Mouse (Mus musculus) gastrocnemius, postnatal 25 days (tissue): ENCODE measurements around the gene Nfx1. TPM values are rescaled to one million over a fixed set of nuclear protein-coding genes. Genes with fewer than 3 reads are reported as not detected.
A peak's percentile ranks its signal among the peaks of the same experiment; 100 is the strongest.

Experiments used
- DNase-seq: peaks from one replicate; pipeline ENCODE4 v3.0.0; 2022
- microRNA-seq, 2 experiments: library from miRNA; unstranded; fragments of <30 nt; microRNA quantifications; one replicate each; pipeline ENCODE4 v1.2.0; 2021; ENCODE audit warnings: borderline replicate concordance in 2 of 2
- total RNA-seq, 2 experiments: library from RNA; stranded (reverse); gene quantifications; 1 replicate in 1 of 2; 2 replicates in 1 of 2; pipeline ENCODE4 v1.2.3; 2021

The Nfx1 gene
- total RNA-seq, 2 experiments from 2014 or later, result 15.7 to 17.0 TPM

DNA sequence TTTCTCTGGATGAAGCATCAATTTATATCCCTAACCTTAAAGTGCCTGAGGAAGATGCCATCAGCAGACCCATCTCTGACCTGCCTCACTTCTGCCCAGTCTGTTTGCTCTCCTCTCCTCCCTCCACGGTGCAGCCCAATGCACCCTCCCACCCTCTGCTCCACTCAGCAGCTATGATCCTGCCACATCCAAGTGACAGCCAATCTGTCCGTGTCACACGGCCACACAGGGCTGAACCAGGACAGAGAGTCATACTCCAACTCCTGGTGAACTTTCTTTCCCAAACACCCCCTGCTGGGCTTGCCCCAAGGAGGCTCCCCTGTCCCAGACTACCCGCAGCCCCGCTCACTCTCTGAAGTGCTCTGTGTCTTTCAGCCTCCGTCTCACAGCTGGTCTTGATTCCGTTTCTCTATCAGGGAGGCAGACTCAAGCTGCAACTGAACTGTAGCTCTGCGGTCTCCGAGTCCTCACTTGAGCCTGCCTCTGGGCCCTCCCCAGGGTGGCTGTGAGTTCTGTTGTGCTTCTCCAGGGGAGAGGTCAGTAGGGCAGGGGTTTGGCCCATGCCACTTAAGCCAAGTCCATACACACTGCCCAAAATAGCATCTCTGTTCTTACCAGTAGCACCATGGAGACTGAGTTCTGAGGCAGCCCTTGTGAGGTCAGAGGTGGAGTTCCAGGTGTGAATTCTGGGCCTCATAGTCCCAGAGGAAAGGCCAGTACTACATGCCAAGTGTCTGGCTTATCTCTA is 77.0 kb downstream of the Nfx1 start, which contains the start of gene Aqp7:
TSS of gene Aqp7 (minus strand) at position 616 of the 748 bp plus-strand sequence.
- DNase-seq, result peak; percentile 37

DNA sequence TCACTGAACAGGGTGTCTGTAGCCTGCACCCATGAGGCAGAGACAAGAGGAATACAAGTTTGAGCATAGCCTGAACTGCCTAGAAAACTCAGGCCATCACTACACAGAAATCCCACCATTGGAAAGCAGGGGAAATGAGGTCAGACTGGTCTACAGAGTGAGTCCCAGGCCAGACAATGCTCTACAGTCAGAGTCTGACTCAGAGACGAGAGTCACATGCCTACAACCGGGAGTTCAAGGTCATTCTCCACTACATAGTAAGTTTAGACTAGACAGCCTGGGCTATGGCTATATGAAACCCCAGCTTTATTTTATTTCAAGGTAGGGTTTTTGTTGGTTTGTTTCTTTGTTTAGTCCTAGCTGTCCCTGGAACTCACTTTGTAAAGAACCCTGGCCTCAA is 78.2 kb downstream of the Nfx1 start:
- DNase-seq, result no peak

DNA sequence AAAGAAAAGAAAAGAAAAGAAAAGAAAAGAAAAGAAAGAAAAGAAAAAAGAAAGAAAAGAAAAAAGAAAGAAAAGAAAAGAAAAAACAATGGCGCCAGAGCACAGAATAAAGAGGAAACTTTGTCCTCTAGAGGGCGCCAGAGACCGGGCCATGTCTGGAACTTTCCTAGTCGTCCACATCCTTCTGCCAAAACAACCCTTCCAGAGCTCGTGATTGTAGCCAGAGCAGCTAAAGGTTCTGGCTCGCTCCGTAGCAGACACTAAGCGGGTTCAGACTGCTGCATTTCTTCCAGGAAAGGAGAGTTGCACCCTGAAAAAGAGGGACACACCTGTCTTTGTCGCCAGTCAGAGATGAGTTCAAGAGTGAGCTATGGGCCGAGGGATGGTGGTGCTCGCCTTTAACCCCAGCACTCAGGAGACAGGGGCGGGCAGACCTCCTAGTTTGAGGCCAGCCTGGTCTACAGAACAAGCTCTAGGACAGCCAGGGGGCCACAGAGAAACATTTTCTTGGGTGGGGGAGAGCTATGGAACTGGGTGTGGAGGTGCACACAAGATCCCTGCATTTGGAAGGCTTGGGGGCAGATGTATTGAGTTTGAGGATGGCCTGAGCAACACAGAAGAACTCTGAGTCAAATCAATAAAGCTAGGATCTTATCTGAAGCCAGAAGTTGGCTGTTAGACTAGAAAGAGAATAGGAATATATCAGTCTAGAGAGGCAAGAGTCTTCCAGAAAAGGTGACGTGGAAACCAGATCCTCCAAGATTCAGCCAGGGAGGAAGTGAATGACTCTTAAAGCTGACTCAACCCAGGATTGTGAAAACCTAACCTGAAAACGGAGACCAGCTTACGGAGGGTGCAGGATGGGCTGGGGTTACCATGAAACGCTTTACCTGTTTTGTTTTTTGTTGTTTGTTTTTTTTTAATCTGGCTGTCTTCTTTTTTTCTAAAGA is 80.3 kb downstream of the Nfx1 start:
- peak; percentile 61 for DNase-seq

DNA sequence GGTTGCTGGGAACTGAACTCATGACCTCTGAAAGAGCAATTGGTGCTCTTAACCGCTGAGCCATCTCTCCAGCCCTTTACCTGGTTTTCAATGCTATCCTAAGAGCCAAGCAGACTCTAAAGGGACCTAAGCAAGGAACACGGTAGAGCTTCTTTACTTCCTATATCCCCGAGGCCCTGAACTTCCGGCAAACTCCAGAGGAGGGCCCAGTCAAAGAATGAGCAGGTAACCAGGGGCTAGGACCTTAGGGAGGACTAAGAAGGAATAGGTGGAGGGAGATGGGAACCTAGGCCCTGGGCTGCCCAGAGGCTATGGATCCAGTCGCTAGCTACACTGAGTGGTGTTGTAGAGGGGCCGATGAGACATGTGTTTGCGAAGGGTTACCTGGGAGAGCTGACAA is 81.1 kb downstream of the Nfx1 start:
- DNase-seq, result no peak

DNA sequence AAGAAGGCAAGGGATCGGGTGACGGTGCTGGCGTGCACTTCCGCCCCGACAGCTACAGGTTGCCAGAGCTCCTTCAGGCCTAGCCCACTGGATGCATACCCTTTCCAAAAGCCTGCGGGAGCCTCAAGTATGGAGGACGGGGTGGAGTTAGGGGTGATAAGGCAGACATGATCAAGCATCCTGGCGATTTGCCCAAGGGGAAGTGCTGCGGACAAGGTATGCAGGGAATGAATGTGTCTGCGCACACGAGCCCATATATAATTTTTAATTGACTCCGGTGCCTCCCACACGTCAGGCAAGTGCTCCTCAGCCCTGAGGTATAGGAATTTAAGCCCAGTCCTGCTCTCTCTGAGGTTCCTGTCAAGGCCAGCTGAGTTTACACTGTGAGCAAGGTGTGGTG is 84.4 kb downstream of the Nfx1 start:
- no peak for DNase-seq

DNA sequence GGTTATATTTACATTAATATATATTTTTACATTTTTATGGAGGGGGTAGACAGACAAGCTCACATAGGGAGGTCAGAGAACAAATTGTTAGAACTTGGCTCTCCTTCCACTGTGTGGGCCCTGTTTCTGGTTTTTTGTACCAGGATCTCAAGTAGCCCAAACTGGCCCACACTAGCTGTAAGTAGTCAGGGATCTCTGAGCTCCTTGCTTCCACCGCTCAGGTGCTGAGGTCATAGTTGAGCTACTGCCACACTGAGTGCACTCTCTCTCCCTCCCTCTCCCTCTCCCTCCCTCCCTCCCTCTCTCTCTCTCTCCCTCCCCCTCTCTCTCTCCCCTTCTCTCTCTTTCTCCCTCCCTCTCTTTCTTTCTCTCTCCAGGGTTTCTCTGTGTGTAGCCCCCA is 85.5 kb downstream of the Nfx1 start:
- no peak for DNase-seq

DNA sequence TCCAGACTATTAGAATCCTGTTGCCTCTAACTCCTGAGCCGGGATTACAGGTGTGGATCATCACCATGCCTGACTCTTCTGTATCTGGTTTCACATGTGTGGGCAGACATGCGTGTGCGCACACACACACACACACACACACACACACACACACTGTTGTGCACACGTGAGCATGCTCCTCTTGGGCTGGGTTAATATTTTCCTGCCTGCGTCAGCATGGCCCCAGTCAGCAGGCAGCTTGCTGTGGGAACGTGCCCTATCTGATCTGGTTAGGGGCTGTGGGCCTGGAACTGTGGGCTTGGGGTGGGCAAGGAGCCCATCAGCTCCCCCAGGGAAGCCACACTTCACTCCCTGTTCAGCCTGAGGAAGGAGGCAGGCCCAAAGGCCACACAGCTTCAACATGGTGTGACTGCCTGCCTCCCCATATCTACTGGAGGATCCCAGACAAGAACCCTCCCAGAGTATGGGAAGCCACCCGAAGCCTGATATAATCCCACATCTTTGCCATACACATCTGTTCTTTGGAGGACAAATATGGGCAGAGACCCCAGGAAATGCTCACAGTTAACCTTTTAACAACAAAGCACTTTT is 86.1 kb downstream of the Nfx1 start:
- DNase-seq, result no peak

DNA sequence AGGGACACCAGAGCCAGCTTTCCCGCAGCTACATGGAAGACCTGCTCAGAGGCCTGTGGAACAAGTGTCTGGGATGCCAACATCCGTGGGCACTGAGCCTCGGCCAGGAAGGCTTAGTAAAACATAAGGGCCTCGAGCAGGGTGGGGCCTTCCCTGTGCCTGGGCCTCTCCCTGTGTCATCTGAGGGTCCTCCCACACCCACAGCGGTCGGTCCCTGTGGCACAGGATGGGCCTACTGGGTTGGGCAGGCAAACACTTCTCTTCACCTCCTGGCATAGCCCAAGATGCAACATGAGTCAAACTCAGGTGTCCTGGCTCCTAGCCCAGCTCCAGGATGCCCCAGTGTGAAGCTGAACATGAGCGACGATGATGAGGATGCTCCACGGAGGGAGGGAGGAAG is 86.7 kb downstream of the Nfx1 start:
- no peak for DNase-seq

DNA sequence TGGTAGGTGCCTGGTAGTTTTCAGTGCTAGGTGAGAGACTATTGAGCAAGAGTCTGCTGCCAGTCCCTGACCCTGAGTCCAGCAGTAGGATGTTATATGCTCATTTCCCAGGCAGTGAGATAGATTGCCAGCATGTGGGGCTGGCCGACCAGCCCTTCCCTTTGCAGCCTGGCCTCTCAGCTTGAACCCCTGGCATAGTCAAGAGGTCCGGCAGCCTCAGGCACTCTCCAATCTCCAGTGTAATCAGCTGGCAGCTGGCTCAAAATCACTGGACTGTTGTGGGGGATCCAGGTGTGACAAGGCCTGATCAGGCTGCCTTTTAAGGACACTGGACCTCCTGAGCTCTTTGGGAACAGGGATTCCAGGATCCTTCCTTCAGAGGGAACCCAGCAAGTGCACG is 92.6 kb downstream of the Nfx1 start:
- DNase-seq, result no peak

DNA sequence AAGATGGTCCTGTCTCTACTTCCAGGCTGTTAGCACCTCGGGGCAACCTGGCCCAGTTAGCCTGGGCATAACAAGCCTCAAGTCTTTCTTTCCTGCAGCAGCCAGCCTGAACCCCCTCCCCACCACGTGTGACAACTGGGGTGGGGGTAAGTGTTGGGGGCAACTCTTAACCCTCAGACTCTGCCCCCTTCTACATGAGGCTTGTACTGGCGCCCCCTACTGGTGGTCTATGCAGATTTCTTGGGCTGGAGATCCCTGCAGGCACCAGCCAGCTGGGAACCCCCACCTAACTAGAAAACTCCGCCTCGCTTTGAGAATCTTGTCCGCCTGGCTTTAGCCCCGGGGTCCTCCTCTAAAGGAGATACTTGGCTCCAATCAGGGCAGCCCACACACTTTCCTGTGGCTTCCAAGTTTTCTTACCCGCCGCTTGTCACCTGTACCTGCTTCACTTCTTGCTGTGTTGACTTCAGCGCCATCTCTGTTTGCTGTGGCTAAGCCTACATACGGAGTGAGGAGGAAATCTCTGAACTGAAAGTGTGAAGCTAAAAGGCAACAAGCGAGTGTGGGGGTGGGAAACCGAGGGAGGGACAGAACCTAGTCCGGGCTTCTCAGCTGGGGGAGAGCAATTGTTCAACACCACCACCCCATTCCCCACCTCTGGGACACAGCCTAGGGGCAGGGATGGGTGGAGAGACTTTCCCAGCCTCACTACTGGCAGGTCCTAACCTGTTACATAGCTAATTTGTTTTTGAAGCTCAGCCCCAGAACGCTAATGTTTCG is 93.4 kb downstream of the Nfx1 start:
- DNase-seq, result no peak

DNA sequence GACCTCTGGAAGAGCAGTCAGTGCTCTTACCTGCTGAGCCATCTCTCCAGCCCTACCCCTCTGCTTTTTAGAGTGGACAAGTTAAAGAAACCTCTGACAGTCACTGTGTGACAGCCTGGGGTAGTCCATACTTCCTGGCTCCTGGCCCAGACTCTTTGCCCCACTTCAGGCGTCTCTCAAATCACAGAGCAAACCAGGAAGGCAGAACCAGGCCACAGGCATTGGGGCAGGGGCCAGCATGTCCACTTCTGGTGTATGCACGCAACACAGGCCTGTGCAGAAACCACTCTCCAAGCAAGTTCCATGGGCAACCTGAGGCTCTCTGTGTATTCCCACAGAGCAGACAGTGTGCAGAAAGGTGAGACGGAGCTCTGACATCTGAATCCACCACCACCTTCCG is 94.5 kb downstream of the Nfx1 start:
- DNase-seq, result no peak

DNA sequence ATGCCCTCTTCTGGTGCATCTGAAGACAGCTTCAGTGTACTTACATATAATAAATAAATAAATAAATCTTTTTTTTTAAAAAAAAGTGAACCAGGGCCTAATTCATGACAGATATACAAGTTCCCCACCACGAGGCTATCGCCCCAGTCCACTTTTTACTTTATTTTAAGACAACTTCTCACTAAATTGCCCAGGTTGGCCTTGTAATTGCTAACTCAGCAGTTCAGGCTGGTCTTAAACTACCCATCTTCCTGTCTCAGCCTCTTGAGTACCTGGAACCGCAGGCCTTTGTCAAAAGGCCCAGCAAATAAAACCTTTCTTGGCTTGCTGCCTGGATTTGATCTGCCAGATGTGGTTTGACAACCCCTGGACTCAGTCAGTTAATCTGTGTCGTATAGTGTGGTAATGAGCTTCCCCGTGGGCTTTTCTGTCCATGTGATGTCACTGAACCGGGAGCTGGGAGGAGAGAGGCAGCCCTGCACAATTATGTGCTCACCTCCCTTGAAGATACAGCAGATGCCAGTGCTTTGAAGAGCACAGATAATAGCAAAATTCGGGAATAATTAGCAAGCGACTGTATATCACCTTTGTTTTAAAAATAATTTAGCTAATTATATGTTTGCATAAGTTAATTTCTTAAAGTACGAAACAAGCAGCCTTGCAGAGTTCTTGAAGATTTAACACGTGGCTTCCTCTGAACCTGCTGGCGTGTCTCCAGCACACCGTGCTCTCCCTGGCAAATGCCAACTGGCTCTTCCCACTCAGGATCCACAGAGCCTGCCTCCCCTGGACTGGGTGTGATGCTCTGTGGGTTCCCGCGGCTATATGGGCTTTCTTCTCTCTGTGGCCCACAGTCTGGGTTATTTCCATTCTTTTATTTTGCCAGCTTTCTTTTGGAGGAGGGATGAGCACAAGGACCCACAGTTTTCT is 101.1 kb downstream of the Nfx1 start:
- no peak for DNase-seq

DNA sequence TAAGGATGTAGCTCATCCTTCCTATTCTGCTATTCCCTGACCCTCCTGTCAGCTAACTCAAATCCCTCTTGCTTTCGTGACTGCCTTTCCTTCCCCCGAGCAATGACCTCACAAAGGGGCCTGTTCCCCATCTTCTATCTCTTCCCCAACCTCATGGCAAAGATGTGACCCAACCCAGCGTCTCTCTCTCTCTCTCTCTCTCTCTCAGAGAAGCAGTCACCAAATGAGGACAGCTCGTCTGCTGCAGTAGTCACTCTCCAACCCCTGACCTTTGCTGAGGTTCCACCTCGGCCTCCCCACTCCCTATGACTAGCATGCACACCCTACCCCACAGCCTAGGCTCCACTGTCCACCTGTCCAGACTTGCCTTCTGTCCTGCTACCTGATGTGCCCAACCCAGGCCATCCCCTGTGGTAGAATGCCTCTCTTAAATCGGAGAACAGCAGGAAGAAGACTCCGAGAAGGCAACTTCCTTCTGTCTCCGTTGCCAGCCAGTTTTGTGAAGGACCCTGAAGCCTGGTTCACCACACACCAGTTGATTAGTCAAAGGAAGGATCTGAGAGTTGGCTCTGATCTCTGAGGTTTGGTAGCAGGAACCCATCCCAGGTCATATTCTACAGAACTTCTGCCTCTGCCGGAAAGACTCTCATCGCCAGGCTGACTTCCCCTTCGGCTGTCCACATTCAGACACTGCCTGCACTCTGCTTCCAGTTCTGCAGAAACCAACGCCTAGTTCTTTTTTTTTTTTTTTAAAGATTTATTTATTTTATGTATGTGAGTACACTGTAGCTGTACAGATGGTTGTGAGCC is 102.5 kb downstream of the Nfx1 start:
- DNase-seq, result no peak

DNA sequence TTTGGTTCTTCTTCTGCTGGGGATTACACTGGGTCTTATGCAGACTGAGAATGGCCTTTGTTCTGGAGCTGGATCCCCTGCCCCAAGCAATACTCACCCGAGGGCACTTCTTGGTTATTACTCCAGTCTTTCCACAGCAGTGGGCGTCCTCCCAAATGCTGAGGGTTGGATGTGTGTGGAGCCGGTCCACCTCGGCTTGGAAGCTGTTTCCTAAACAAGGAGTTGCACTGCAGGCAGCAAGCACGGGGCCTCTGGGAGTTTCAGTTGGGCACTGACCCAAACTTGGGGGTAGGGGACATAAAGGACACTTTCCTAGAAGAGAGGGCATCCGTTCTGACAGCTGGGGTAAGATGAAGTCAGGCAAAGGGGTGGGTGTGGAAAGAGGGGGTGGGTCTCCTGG is 103.8 kb downstream of the Nfx1 start:
- DNase-seq, result no peak

Small RNA genes lying within 50 kb of the gene (microRNA-seq; reads per million reads assigned to microRNA genes)
- 0 to 0.26 reads per million in 2 experiments for gene Mir3094

Other genes with a start within 250 kb of the Nfx1 start
- 10 to 100 TPM; 44.5 to 50.1 TPM for gene Dnaja1, start 248.8 kb upstream of the Nfx1 start, total RNA-seq
- 10 to 100 TPM; 25.3 to 26.2 TPM for gene Smu1, start 213.0 kb upstream of the Nfx1 start, total RNA-seq
- gene B4galt1, start 116.9 kb upstream of the Nfx1 start, total RNA-seq, result 10 to 100 TPM; 28.2 to 30.5 TPM
- not detected for gene Spink4, start 50.9 kb upstream of the Nfx1 start, total RNA-seq
- gene Bag1, start 22.6 kb upstream of the Nfx1 start, total RNA-seq, result 100 to 1,000 TPM; 177 to 180 TPM
- gene Chmp5, start 22.5 kb upstream of the Nfx1 start, total RNA-seq, result 10 to 100 TPM; 20.4 to 24.0 TPM
- 10 to 100 TPM; 12.6 to 13.5 TPM for gene Aqp7, start 77.2 kb downstream of the Nfx1 start, total RNA-seq
- gene Aqp3, start 127.3 kb downstream of the Nfx1 start, total RNA-seq, result not detected
- 10 to 100 TPM; 13.4 to 13.5 TPM for gene Nol6, start 153.5 kb downstream of the Nfx1 start, total RNA-seq
- gene Ube2r2, start 164.8 kb downstream of the Nfx1 start, total RNA-seq, result 100 to 1,000 TPM; 105 to 110 TPM